Mouse (Mus musculus) lung, adult 2 months (tissue): ENCODE results near the gene Plekha8. TPM values are rescaled to one million over a fixed set of nuclear protein-coding genes. Genes with fewer than 3 reads are reported as not detected.

Source experiments
- DNase-seq: peaks from one replicate; pipeline ENCODE4 v3.0.0; 2022
- H3K4me1 ChIP-seq: fragments of 200-500 bp; 2 replicates; pipeline ENCODE4 v1.6.1; 2011; ENCODE audit warnings: low read length; ENCODE audit not compliant: control insufficient read depth, insufficient read depth
- H3K4me3 ChIP-seq: fragments of 200-500 bp; replicated peaks from 2 replicates; pipeline ENCODE3; 2011; ENCODE audit warnings: low read depth, mild to moderate bottlenecking, control low read depth, low read length; ENCODE audit errors: extremely low read depth
- CTCF ChIP-seq: fragments of 200-500 bp; IDR thresholded peaks from 2 replicates; pipeline ENCODE4 v1.5.1; 2011; ENCODE audit warnings: mild to moderate bottlenecking, low read length, control low read depth; ENCODE audit not compliant: insufficient read depth
- POLR2A ChIP-seq: fragments of 200-500 bp; IDR thresholded peaks from 2 replicates; pipeline ENCODE4 v1.6.1; 2011; ENCODE audit warnings: low read depth, mild to moderate bottlenecking, control low read depth, low read length, borderline replicate concordance; ENCODE audit errors: extremely low read depth
- WGBS: fragments of 180-500 bp; shearing (Covaris S2); methylation state at CpG from one replicate; pipeline ENCODE4 v1.1.7; 2018; 5-methylcytosine and 5-hydroxymethylcytosine counted together
- polyA plus RNA-seq: library from polyadenylated mRNA; depleted of rRNA; stranded (reverse); fragments of >200 nt; gene quantifications from 2 replicates; pipeline ENCODE4 v1.2.3, GENCODE M21; 2012

Plekha8 gene
- polyA plus RNA-seq, 1 experiment: 4.5 TPM

- peaks cover 2% of the 10 kb centered on the region; the same call in 1 of the 2 replicates for H3K4me1 ChIP-seq
- H3K4me3 ChIP-seq: no peak overlapping the region
- no peak for DNase-seq
- TF ChIP-seq POLR2A (no peak), CTCF (no peak)
- WGBS: 89% methylated on average over 7 of the region's 7 CpGs
Measured at GRCm38 (mm10) chr6:54557671-54558070, 37.2 kb upstream of the Plekha8 start.

- no peak overlapping the region for H3K4me3 ChIP-seq
- WGBS: 62% methylated on average over 7 of the region's 7 CpGs
- no peak for TF ChIP-seq CTCF
- TF ChIP-seq POLR2A: no peak
- no peak for DNase-seq
- H3K4me1 ChIP-seq: peaks cover 2% of the 10 kb centered on the region; the same call in 1 of the 2 replicates
Measured at GRCm38 (mm10) chr6:54558466-54558865, 36.4 kb upstream of the Plekha8 start.

GRCm38 (mm10) chr6:54562018-54562809 is 32.7 kb upstream of the Plekha8 start:
- TF ChIP-seq POLR2A (no peak), CTCF (no peak)
- Histone ChIP-seq H3K4me1 (peaks cover 3% of the 10 kb centered on the region; the same call in 1 of the 2 replicates), H3K4me3 (no peak overlapping the region)
- DNase-seq: no peak
- 65% methylated on average over 17 of the region's 17 CpGs for WGBS

- no peak overlapping the region for H3K4me3 ChIP-seq
- 93% methylated on average over 4 of the region's 4 CpGs for WGBS
- TF ChIP-seq CTCF: no peak
- TF ChIP-seq POLR2A: no peak
- peaks cover 3% of the 10 kb centered on the region; the same call in 1 of the 2 replicates for H3K4me1 ChIP-seq
- DNase-seq: no peak
Measured at GRCm38 (mm10) chr6:54563561-54563960, 31.4 kb upstream of the Plekha8 start.

- Histone ChIP-seq H3K4me3 (no peak overlapping the region), H3K4me1 (peaks cover 3% of the 10 kb centered on the region; the same call in 1 of the 2 replicates)
- DNase-seq: no peak
- WGBS: 63% methylated on average over 9 of the region's 9 CpGs
- TF ChIP-seq POLR2A: no peak
- TF ChIP-seq CTCF: no peak
Measured at GRCm38 (mm10) chr6:54564506-54564991, 30.4 kb upstream of the Plekha8 start.

- TF ChIP-seq CTCF: no peak
- DNase-seq: no peak
- 69% methylated on average over 3 of the region's 3 CpGs for WGBS
- peaks cover 3% of the 10 kb centered on the region; the same call in 1 of the 2 replicates for H3K4me1 ChIP-seq
- H3K4me3 ChIP-seq: no peak overlapping the region
Measured at GRCm38 (mm10) chr6:54565012-54565411, 29.9 kb upstream of the Plekha8 start.

- DNase-seq: peak; percentile 50
- 3% methylated on average over 60 of the region's 60 CpGs for WGBS
- TF ChIP-seq POLR2A (no peak), CTCF (no peak)
- H3K4me3 ChIP-seq: peak within 1 kb of the TSS; percentile 67
- peaks cover 3% of the 10 kb centered on the region; the same call in 1 of the 2 replicates for H3K4me1 ChIP-seq
Measured at GRCm38 (mm10) chr6:54565665-54566545, 29.0 kb upstream of the Plekha8 start, which contains the start of gene Scrn1. Gene Scrn1, minus strand, starts transcription at chr6:54566489.

- no peak overlapping the region for H3K4me3 ChIP-seq
- peaks cover 3% of the 10 kb centered on the region; the same call in 1 of the 2 replicates for H3K4me1 ChIP-seq
- WGBS: 13% methylated on average over 6 of the region's 6 CpGs
- TF ChIP-seq CTCF: no peak
- no peak for TF ChIP-seq POLR2A
- no peak for DNase-seq
Measured at GRCm38 (mm10) chr6:54566546-54566919, 28.4 kb upstream of the Plekha8 start.

GRCm38 (mm10) chr6:54569776-54570175 is 25.1 kb upstream of the Plekha8 start:
- DNase-seq: no peak
- TF ChIP-seq CTCF (no peak), POLR2A (no peak)
- Histone ChIP-seq H3K4me1 (peaks cover 3% of the 10 kb centered on the region; the same call in 1 of the 2 replicates), H3K4me3 (no peak overlapping the region)
- WGBS: 65% methylated on average over 7 of the region's 7 CpGs
